Mouse (Mus musculus): ENCODE results near the gene Ppard.

Ppard gene

GRCm38 (mm10) chr17:28255651-28256050 lies 23.2 kb downstream of the Ppard start:
- no peak for DNase-seq (ENCODE audit: low read depth, low spot score)

- peak; percentile 91 for DNase-seq (ENCODE audit: low read depth, low spot score)
Observed at GRCm38 (mm10) chr17:28256651-28257328, 24.3 kb downstream of the Ppard start.

DNA sequence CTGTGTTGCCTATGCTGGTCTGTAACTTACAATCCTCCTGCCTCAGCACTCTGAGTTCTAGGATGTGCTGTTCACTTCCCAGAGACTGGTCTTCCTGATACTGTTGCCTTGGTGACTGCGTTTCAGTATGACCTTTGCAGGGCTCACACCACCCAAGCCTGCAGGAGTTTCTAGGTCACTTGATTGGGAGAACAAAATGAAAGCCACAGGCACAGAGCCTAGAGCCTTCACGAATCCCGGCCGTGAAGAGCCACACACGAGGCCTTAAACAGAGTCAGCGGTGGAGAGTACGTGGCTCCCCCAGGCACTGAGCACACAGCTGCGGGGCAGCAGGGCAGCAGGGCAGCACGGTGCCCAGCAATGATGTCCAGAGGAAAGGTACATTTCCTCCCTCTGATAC lies 25.8 kb downstream of the Ppard start:
- DNase-seq (ENCODE audit: low read depth, low spot score) = no peak

DNA sequence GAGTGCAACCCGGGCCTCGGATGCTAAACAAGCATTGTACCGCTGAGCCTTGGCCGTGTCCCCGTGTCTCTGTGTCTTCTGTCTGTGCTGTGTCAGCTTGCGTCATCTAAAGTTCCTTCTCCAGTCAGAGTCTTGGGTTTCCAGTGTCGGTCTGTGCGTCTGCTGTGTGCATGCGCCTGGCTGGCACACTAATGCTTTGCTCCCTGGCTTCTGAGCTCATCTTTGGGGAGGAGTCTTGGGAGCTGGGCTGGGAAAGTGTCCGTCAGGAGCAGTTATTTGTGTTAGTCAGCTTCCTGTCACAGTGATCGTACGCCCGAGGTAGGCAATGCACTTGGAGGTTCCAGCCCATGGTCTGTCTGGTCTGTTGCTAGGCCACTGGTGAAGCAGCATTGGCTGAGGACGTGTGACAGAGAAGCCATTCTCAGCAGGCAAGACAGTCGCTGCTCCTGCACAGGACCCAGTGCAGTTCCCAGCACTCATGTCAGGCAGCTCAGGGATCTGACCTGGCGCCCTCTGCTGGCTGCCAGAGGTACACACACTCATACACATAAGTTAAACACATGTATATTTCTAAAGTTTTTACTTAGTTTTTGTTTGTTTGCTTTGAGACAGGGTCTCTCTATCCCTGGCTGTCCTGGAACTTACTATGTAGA lies 27.5 kb downstream of the Ppard start:
- peak; percentile 72 for DNase-seq (ENCODE audit: low read depth, low spot score)

GRCm38 (mm10) chr17:28260543-28260909 lies 28.0 kb downstream of the Ppard start:
- DNase-seq (ENCODE audit: low read depth, low spot score) = no peak

DNA sequence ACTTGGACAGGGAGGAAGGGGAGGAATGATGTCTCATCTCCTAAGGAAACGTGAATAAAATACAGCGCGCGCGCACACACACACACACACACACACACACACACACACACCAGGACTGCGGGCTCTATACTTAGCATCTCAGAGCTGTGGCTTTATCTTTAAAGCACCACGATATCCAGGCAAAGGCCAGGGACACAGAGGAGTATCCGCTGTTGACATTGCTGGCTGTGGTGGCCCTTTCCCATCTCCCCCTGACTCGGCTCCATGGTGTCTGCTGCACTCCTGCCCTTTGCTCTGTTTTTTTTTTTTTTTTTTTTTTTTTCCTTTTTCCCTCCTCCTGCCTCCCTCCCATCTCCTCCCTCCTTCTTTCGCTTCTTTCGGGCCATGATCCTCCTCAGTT lies 29.3 kb downstream of the Ppard start:
- DNase-seq (ENCODE audit: low read depth, low spot score) = no peak

DNA sequence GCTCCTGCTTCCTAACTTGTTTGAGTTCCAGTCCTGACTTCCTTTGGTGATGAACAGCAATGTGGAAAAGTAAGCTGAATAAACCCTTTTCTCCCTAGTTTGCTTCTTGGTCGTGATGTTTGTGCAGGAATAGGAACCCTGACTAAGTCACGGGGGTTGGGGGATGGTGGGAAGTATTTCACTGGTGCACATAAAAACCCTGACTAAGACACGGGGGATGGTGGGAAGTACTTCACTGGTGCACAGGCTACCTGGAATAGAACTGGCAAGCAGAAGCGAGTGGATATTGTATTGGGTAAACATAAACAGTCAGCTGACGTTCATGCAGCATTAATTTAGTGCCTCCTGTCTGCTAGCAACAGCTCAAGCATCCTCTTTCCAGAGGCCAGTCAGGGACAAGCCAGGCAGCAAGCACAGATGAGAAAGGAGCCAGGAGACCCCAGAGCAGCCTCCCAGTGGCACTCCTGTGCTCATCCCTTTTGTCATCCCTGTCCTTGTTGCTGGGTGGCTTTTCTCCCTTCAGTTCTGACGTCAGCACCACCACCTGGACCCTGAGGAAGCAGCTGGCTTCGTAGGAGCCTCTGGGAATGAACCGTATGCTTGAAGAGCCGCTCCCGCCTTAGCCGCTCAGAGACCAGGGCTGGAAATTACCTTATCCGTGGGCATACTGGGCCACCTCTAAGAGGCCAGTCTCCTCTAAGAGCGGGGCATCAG lies 30.8 kb downstream of the Ppard start:
- no peak for DNase-seq (ENCODE audit: low read depth, low spot score)

DNA sequence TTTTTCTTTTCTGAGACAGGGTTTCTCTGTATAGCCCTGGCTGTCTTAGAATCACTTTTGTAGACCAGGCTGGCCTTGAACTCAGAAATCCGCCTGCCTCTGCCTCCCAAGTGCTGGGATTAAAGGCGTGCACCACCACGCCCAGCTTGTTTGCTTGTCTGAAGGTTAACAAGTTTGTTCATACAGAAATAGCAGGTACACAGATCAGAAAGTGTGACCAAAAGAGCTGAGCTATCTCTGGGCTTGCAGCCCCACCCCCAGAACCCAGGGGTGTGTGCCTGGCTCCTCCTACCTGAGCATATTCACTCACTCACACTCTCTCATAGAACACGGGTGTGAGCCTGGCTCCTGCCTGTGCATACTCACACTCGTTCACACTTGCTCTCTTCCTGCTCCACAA lies 34.8 kb downstream of the Ppard start:
- no peak for DNase-seq (ENCODE audit: low read depth, low spot score)

DNA sequence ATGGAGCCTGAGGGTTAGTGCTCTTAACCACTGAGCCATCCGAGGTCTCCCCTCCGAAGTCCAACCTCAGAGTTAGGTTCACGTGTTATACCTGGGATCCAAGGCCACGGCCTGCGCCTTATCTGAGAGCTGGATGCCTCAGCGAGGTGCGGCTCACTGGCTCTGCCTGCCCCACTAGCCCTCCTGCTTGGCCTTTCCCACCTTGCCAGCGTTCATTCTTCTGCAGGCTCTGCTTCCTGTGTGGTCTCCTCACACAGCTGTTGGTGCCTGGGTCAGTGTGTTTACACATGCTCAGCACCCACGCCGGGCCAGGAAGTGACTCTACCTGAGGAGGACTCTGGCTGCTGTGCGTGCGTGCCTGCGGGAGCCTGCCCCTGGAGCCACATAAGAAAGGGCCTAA lies 37.7 kb downstream of the Ppard start:
- DNase-seq (ENCODE audit: low read depth, low spot score) = no peak

GRCm38 (mm10) chr17:28271537-28272266 lies 39.2 kb downstream of the Ppard start:
- DNase-seq (ENCODE audit: low read depth, low spot score) = no peak

DNA sequence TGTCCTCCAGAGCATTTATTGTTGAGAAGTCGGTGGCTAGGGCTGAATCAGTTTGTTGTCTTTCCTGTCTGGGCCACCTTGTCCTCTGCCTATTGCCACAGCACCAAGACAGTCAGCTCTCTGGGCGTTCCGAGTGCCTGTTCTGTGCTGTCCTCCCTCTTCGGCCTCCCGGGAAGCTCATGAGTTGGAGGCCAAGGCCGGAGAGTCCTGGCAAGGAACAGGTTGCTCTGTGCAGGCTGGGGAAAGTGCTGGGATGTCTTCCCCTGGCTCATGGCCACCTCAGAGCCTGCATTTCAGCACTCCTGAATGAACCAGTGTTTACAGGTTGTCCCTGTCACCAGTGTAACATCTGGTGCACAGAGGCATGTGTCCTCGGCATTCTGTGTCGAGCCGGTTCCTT lies 39.8 kb downstream of the Ppard start:
- DNase-seq (ENCODE audit: low read depth, low spot score) = no peak

DNA sequence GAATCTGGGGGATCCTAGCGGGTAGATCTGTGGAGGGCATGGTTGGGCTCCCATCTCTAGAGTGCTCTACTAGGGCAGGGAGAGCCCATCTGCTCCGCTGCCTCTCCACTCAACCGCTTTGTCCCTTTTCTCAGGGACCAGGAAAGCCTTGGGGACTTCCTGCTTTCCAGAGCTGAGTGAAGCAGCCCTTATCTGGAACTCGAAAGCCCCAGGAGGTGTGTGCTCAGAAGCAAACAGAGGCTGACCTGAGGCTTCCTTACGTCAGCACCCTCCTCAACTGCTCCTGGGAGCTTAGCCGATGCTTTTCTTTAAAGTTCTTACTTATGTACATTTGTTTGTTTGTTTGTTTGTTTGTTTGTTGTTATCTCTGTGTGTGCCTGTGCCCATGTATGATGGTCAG lies 40.3 kb downstream of the Ppard start:
- DNase-seq (ENCODE audit: low read depth, low spot score) = no peak

- peak; percentile 53 for DNase-seq (ENCODE audit: low read depth, low spot score)
Observed at GRCm38 (mm10) chr17:28274739-28275138, 42.2 kb downstream of the Ppard start.

DNA sequence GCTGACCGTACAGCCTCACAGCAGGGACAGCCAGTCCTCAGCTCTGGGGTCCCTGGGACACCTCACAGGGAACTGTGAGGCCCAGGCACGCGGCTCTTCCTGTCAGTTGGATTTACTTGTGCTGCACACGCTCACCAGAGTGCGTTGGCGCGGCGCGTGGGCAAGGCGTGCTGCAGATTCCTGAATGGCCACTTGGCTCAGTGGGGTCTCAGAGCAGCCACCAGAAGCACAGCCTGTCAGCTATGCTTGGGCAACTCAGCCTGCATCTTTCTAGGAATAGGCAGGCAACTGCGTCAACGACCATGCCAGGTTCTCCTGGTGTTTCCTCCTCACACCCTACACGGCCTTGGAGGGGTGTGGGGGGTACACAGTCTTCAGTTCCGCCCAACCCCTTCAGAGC lies 44.7 kb downstream of the Ppard start:
- DNase-seq (ENCODE audit: low read depth, low spot score) = no peak

DNA sequence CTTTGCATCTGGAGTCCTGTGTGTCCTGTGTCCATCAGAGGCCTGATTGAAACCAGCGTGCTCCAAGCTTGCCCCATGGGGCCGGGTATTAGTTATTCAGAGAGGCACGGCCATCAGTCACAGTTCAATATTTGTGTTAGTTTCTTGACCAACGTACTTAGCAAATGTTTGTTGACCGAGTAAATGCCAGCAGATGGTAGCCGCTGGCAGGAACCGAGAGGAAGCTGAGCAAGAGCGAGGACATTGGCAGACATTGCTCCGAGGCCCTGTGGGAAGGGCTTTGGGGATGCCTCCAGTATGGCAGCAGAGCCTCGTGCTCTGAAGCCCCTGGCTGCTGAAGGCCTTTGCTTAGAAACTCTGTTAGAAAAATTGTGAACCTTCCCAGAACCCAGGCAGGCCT lies 45.2 kb downstream of the Ppard start:
- no peak for DNase-seq (ENCODE audit: low read depth, low spot score)

- no peak for DNase-seq (ENCODE audit: low read depth, low spot score)
Observed at GRCm38 (mm10) chr17:28278156-28278555, 45.7 kb downstream of the Ppard start.

- DNase-seq (ENCODE audit: low read depth, low spot score) = no peak
Observed at GRCm38 (mm10) chr17:28279236-28279635, 46.7 kb downstream of the Ppard start.

GRCm38 (mm10) chr17:28279780-28280422 lies 47.4 kb downstream of the Ppard start:
- no peak for DNase-seq (ENCODE audit: low read depth, low spot score)

DNA sequence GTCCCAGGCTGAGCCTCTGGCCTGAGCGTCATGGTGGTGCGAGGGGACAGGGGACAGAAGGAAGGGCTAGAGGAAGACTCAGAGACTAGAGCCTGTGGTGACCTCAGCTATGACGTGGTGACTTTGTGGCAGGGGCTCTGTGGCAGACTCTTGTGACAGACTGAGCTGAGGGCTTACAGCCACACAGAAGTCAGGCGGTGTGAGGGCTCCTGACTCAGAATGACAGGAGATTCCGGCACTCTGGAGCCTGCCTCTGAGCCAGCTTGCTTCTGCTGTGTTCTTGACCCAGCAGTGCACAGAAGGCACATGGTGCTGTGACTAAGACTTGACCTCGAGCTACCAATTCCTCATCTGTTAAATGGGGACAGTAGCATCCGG lies 47.9 kb downstream of the Ppard start:
- no peak for DNase-seq (ENCODE audit: low read depth, low spot score)

DNA sequence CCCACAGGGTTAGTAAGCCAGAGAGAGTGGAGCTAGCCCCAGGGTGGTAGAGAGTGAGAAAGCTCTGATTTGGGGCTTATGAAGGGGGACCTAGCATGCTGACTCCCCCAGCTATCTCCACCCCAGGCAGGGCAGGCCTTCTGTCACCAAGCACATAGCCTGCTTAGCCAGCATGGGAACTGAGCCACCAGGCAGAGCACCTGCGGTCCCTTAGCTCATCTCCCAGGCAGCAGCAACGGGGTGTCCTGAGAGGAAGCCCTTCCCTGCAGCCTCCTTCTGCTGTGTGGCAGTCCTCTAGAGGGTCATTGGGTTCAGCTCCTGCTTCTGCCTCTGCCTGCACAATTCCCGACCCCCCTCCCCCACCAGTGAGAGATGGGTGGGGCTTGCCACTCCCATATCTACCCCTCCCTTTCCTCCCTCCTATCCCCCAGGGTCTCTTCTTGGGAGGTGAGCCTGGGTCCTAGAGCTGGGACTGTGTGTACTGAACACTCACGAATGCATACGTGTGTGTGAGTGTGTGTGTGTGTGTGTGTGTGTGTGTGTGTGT lies 48.4 kb downstream of the Ppard start:
- no peak for DNase-seq (ENCODE audit: low read depth, low spot score)

DNA sequence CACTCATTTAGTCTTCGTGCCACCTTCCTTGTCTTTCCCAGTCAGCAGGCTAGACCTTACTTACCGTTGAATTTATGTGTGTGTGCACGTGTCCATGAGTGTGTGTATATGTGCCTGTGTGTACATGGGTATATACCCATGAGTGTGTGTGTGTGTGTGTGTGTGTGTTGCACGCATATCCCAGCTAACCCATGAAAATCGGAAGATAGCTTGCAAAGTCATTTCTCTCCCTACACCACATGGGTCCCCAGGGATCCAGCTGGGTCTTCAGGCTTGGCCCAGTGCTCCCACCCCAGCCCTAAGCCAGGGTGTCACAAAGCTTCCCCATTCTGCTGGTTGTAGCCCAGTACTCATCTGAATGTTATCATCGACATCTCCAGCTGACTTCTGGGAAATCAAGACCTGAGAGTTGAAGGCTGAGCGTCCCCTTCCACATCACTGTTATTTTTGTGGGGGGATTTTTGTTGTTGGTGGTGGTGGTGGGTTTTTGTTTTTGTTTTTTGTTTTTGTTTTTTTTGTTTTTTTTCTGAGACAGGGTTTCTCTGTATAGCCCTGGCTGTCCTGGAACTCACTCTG lies 49.5 kb downstream of the Ppard start:
- no peak for DNase-seq (ENCODE audit: low read depth, low spot score)
